Comparison of ENCODE assay signal across 9 mouse cellular contexts in genomic region chr7:28930320-28931031, GRCm38 (mm10). TPM values are rescaled to one million over a fixed set of nuclear protein-coding genes. Genes with fewer than 3 reads are reported as not detected.
DNase-seq lines count a peak whose midpoint lies in the region; TF ChIP-seq lines count a peak whose summit lies in the region.
"Had no signal": no experiment of that assay in that cellular context is flagged by ENCODE, and none has a peak within 500 bp of the region (broad histone marks: within the 10 kb centered on the region; RNA-seq: fewer than 3 reads in every experiment).

No protein-coding gene starts in this region.

- peak; percentile 51 for DNase-seq in adrenal gland, adult 2 months
- DNase-seq in adrenal gland, postnatal 4 days (ENCODE audit: low spot score in 2 of 2), result no peak
- peak; percentile 57 for DNase-seq in kidney, adult 2 months
- DNase-seq in kidney, postnatal 25 days, result no peak
- DNase-seq in limb, embryonic 10.5 days (ENCODE audit: low spot score), result no peak
- no peak for DNase-seq in left cerebral cortex, postnatal 14 days (ENCODE audit: low spot score in 2 of 2)
- DNase-seq in c-Kit-positive CD71-positive TER-119-positive erythroid progenitor cells, embryonic 14.5 days (ENCODE audit: low spot score), result no peak
- DNase-seq: midbrain, embryonic 14.5 days had no signal

- H3K4me3 ChIP-seq in kidney, adult 2 months (ENCODE audit: insufficient read depth, low read depth, low read length), result no peak overlapping the region
- no peak overlapping the region for H3K4me3 ChIP-seq in bone marrow macrophage, adult 2 months (ENCODE audit: insufficient read depth, low read length)
- no peak overlapping the region for H3K4me3 ChIP-seq in limb, embryonic 10.5 days

- intact Hi-C loops in left cerebral cortex, postnatal 14 days (cut with DNase I), result no loop called here

- no peaks in the 10 kb centered on the region for H3K27me3 ChIP-seq in kidney, adult 2 months (replicated peaks; ENCODE audit: control insufficient read depth, insufficient read depth, low read length)
- no peaks in the 10 kb centered on the region for H3K27me3 ChIP-seq in limb, embryonic 10.5 days (ENCODE audit: low read depth, poor library complexity, severe bottlenecking)

- H3K4me1 ChIP-seq in kidney, adult 2 months (ENCODE audit: control insufficient read depth, insufficient read depth, low read length), result peaks cover 68% of the 10 kb centered on the region
- peaks cover 32% of the 10 kb centered on the region for H3K4me1 ChIP-seq in bone marrow macrophage, adult 2 months (ENCODE audit: control insufficient read depth, insufficient read depth, low read length)
- peaks cover 56% of the 10 kb centered on the region for H3K4me1 ChIP-seq in limb, embryonic 10.5 days

- 11% methylated on average over 5 of the region's 5 CpGs for WGBS in kidney, adult 2 months
- WGBS in limb, embryonic 10.5 days, result 67% methylated on average over 5 of the region's 5 CpGs

- H3K9me3 ChIP-seq in limb, embryonic 10.5 days (replicated peaks), result no peaks in the 10 kb centered on the region

- H3K27ac ChIP-seq in kidney, adult 2 months (ENCODE audit: insufficient read depth, low read depth, low read length), result peak overlapping the region; percentile 98
- 0 out of 2 replicates have a peak overlapping the region, but pooled peaks have one; percentile 5 for H3K27ac ChIP-seq in bone marrow macrophage, adult 2 months (ENCODE audit: insufficient read depth, low read depth, low read length)
- H3K27ac ChIP-seq in limb, embryonic 10.5 days, result peak overlapping the region; percentile 56; the same call in 1 of the 2 replicates

- H3K36me3 ChIP-seq in kidney, adult 2 months (ENCODE audit: control insufficient read depth, insufficient read depth, low read length), result no peaks in the 10 kb centered on the region
- H3K36me3 ChIP-seq in limb, embryonic 10.5 days, result peaks cover 47% of the 10 kb centered on the region

- TF ChIP-seq CTCF in kidney, adult 2 months (conservative IDR thresholded peaks at IDR 0.05; ENCODE audit: insufficient read depth, insufficient read length, low read depth, low read length), result 0 out of 2 replicates have a peak, but pooled peaks have one; percentile 13
- no peak for TF ChIP-seq CTCF in bone marrow macrophage, adult 2 months (IDR thresholded peaks at IDR 0.05; ENCODE audit: low read depth, low read length)

- no peak for TF ChIP-seq POLR2A in kidney, adult 2 months (IDR thresholded peaks at IDR 0.05; ENCODE audit: low read depth, low read length)
- TF ChIP-seq POLR2A in bone marrow macrophage, adult 2 months (IDR thresholded peaks at IDR 0.05; ENCODE audit: borderline replicate concordance, low read depth, low read length), result no peak

RNA-seq across cellular contexts. Expression of gene Actn4, which starts 31.7 kb away (rescaled TPM):
- total RNA-seq in adrenal gland, adult 2 months (2021), result 100 to 1,000 TPM; 247 to 264 TPM
- 301 and 316 TPM in 2 replicates for polyA plus RNA-seq in adrenal gland, adult 2 months (2012; rRNA removed)
- total RNA-seq in adrenal gland, postnatal 4 days (2021), result 100 to 1,000 TPM; 220 to 242 TPM
- polyA plus RNA-seq in kidney, adult 2 months (2012; rRNA removed), result 340 and 367 TPM in 2 replicates
- 92.7 and 105 TPM in 2 replicates for polyA plus RNA-seq in bone marrow macrophage, adult 2 months (2012; ENCODE audit: insufficient read depth, insufficient read length, missing spikeins)
- 253 and 285 TPM in 2 replicates for polyA plus RNA-seq in limb, embryonic 10.5 days (2016; fragmentation: Nextera tagmentation; extraction: Ambion mirVana)
- total RNA-seq in left cerebral cortex, postnatal 14 days (2021), result 100 to 1,000 TPM; 177 to 205 TPM

RNA-seq across cellular contexts. Expression of gene Capn12, which starts 49.3 kb away (rescaled TPM):
- total RNA-seq in adrenal gland, adult 2 months (2021), result under 1 TPM in 1 of 2 experiments, not detected in 1; 0.14 TPM
- 0.48 and 0.80 TPM in 2 replicates for polyA plus RNA-seq in adrenal gland, adult 2 months (2012; rRNA removed)
- under 1 TPM; 0.11 to 0.17 TPM for total RNA-seq in adrenal gland, postnatal 4 days (2021)
- 0.11 and 0.24 TPM in 2 replicates for polyA plus RNA-seq in kidney, adult 2 months (2012; rRNA removed)
- not detected in 2 replicates for polyA plus RNA-seq in bone marrow macrophage, adult 2 months (2012; ENCODE audit: insufficient read depth, insufficient read length, missing spikeins)
- 0.44 and 0.48 TPM in 2 replicates for polyA plus RNA-seq in limb, embryonic 10.5 days (2016; fragmentation: Nextera tagmentation; extraction: Ambion mirVana)
- total RNA-seq in left cerebral cortex, postnatal 14 days (2021), result 1 to 10 TPM in 1 of 2 experiments, under 1 TPM in 1; 0.59 to 1.3 TPM

RNA-seq across cellular contexts. Expression of gene Eif3k, which starts 51.2 kb away (rescaled TPM):
- 100 to 1,000 TPM; 259 to 280 TPM for total RNA-seq in adrenal gland, adult 2 months (2021)
- 118 and 138 TPM in 2 replicates for polyA plus RNA-seq in adrenal gland, adult 2 months (2012; rRNA removed)
- total RNA-seq in adrenal gland, postnatal 4 days (2021), result 100 to 1,000 TPM; 308 to 312 TPM
- 321 and 343 TPM in 2 replicates for polyA plus RNA-seq in kidney, adult 2 months (2012; rRNA removed)
- polyA plus RNA-seq in bone marrow macrophage, adult 2 months (2012; ENCODE audit: insufficient read depth, insufficient read length, missing spikeins), result 228 TPM in 2 replicates
- polyA plus RNA-seq in limb, embryonic 10.5 days (2016; fragmentation: Nextera tagmentation; extraction: Ambion mirVana), result 446 and 467 TPM in 2 replicates
- 100 to 1,000 TPM; 163 to 174 TPM for total RNA-seq in left cerebral cortex, postnatal 14 days (2021)

RNA-seq across cellular contexts. Expression of gene Map4k1, which starts 51.4 kb away (rescaled TPM):
- 1 to 10 TPM in 1 of 2 experiments, under 1 TPM in 1; 0.37 to 1.3 TPM for total RNA-seq in adrenal gland, adult 2 months (2021)
- polyA plus RNA-seq in adrenal gland, adult 2 months (2012; rRNA removed), result 2.2 TPM in 2 replicates
- total RNA-seq in adrenal gland, postnatal 4 days (2021), result 1 to 10 TPM; 2.5 to 3.6 TPM
- 2.3 and 6.2 TPM in 2 replicates for polyA plus RNA-seq in kidney, adult 2 months (2012; rRNA removed)
- 9.6 and 12.0 TPM in 2 replicates for polyA plus RNA-seq in bone marrow macrophage, adult 2 months (2012; ENCODE audit: insufficient read depth, insufficient read length, missing spikeins)
- 18.9 and 19.4 TPM in 2 replicates for polyA plus RNA-seq in limb, embryonic 10.5 days (2016; fragmentation: Nextera tagmentation; extraction: Ambion mirVana)
- total RNA-seq in left cerebral cortex, postnatal 14 days (2021), result 1 to 10 TPM; 2.0 to 3.7 TPM

Comparison
In these comparisons a context has a peak if more than half of its experiments do, and no peak if none do; other contexts are left out.
1. DNase-seq: peak in adrenal gland, adult 2 months (single experiment) and kidney, adult 2 months (single experiment); none in adrenal gland, postnatal 4 days (0 of 2), kidney, postnatal 25 days (0 of 2), limb, embryonic 10.5 days (single experiment), left cerebral cortex, postnatal 14 days (0 of 2) and c-Kit-positive CD71-positive TER-119-positive erythroid progenitor cells, embryonic 14.5 days (single experiment).
2. H3K27ac ChIP-seq: peak in every context shown above with its lines; median percentile 98 in kidney, adult 2 months; 56 in limb, embryonic 10.5 days; 5 in bone marrow macrophage, adult 2 months.